Mouse (Mus musculus): Measurements from ENCODE around the gene Gm49711. TPM values are rescaled to one million over a fixed set of nuclear protein-coding genes. Genes with fewer than 3 reads are reported as not detected.
"Not testable (repeated sequence)": the region's sequence is repeated elsewhere in the genome, so short reads cannot be mapped to it uniquely, and the experiment has no call there.

Gm49711 gene
- polyA plus RNA-seq, 1 experiment from 2014 or later = not detected

GRCm38 (mm10) chr16:92195094-92195493 lies 137.0 kb downstream of the Gm49711 start:
- no peaks in the 10 kb centered on the region for H3K27me3 ChIP-seq (replicated peaks; ENCODE audit: control insufficient read depth, insufficient read depth, low read length)
- ATAC-seq (replicated peaks; ENCODE audit: low FRiP score, low TSS enrichment, low read depth) = no peak
- H3K4me1 ChIP-seq (replicated peaks; ENCODE audit: control insufficient read depth, insufficient read depth, low read length) = no peaks in the 10 kb centered on the region
- peaks cover 5% of the 10 kb centered on the region; the same call in 1 of the 2 replicates for H3K9me3 ChIP-seq (ENCODE audit: control insufficient read depth, low read length)
- no peaks in the 10 kb centered on the region for H3K36me3 ChIP-seq (ENCODE audit: control insufficient read depth, insufficient read depth, low read length)
- no peak overlapping the region for H3K27ac ChIP-seq (ENCODE audit: low read depth)
- DNase-seq (ENCODE audit: low spot score) = no peak
- H3K9ac ChIP-seq (ENCODE audit: low read length) = no peak overlapping the region
- WGBS = 72% methylated on average over 6 of the region's 6 CpGs
- H3K4me2 ChIP-seq (ENCODE audit: low read length) = no peak overlapping the region
- no peak overlapping the region for H3K4me3 ChIP-seq (ENCODE audit: low read depth, low read length)

GRCm38 (mm10) chr16:92196741-92197331 lies 138.7 kb downstream of the Gm49711 start:
- no peak overlapping the region for H3K9ac ChIP-seq (ENCODE audit: low read length)
- no peaks in the 10 kb centered on the region for H3K36me3 ChIP-seq (ENCODE audit: control insufficient read depth, insufficient read depth, low read length)
- ATAC-seq (replicated peaks; ENCODE audit: low FRiP score, low TSS enrichment, low read depth) (no peak), DNase-seq (ENCODE audit: low spot score) (no peak)
- no peaks in the 10 kb centered on the region for H3K4me1 ChIP-seq (replicated peaks; ENCODE audit: control insufficient read depth, insufficient read depth, low read length)
- no peak overlapping the region for H3K27ac ChIP-seq (ENCODE audit: low read depth)
- H3K9me3 ChIP-seq (ENCODE audit: control insufficient read depth, low read length) = peaks cover 5% of the 10 kb centered on the region; the same call in 1 of the 2 replicates
- no peaks in the 10 kb centered on the region for H3K27me3 ChIP-seq (replicated peaks; ENCODE audit: control insufficient read depth, insufficient read depth, low read length)
- no peak overlapping the region for H3K4me2 ChIP-seq (ENCODE audit: low read length)
- WGBS = 83% methylated on average over 8 of the region's 8 CpGs
- H3K4me3 ChIP-seq (ENCODE audit: low read depth, low read length) = no peak overlapping the region

- no peaks in the 10 kb centered on the region for H3K4me1 ChIP-seq (replicated peaks; ENCODE audit: control insufficient read depth, insufficient read depth, low read length)
- no peaks in the 10 kb centered on the region for H3K9me3 ChIP-seq (ENCODE audit: control insufficient read depth, low read length)
- WGBS = 80% methylated on average over 7 of the region's 7 CpGs
- H3K36me3 ChIP-seq (ENCODE audit: control insufficient read depth, insufficient read depth, low read length) = no peaks in the 10 kb centered on the region
- ATAC-seq (replicated peaks; ENCODE audit: low FRiP score, low TSS enrichment, low read depth) = no peak
- no peak for DNase-seq (ENCODE audit: low spot score)
- H3K4me2 ChIP-seq (ENCODE audit: low read length) = no peak overlapping the region
- no peak overlapping the region for H3K9ac ChIP-seq (ENCODE audit: low read length)
- no peak overlapping the region for H3K27ac ChIP-seq (ENCODE audit: low read depth)
- H3K4me3 ChIP-seq (ENCODE audit: low read depth, low read length) = no peak overlapping the region
- H3K27me3 ChIP-seq (replicated peaks; ENCODE audit: control insufficient read depth, insufficient read depth, low read length) = no peaks in the 10 kb centered on the region
Observed at GRCm38 (mm10) chr16:92200615-92201014, 142.5 kb downstream of the Gm49711 start.

GRCm38 (mm10) chr16:92203599-92203998 lies 145.5 kb downstream of the Gm49711 start:
- Histone ChIP-seq H3K4me1 (replicated peaks; ENCODE audit: control insufficient read depth, insufficient read depth, low read length) (no peaks in the 10 kb centered on the region), H3K36me3 (ENCODE audit: control insufficient read depth, insufficient read depth, low read length) (no peaks in the 10 kb centered on the region), H3K27ac (ENCODE audit: low read depth) (no peak overlapping the region), H3K9ac (ENCODE audit: low read length) (no peak overlapping the region), H3K4me2 (ENCODE audit: low read length) (no peak overlapping the region), H3K9me3 (ENCODE audit: control insufficient read depth, low read length) (no peaks in the 10 kb centered on the region), H3K4me3 (ENCODE audit: low read depth, low read length) (no peak overlapping the region), H3K27me3 (replicated peaks; ENCODE audit: control insufficient read depth, insufficient read depth, low read length) (no peaks in the 10 kb centered on the region)
- DNase-seq (ENCODE audit: low spot score) = no peak
- 83% methylated on average over 8 of the region's 8 CpGs for WGBS
- ATAC-seq (replicated peaks; ENCODE audit: low FRiP score, low TSS enrichment, low read depth) = no peak

GRCm38 (mm10) chr16:92209291-92209781 lies 151.2 kb downstream of the Gm49711 start:
- WGBS = 84% methylated on average over 5 of the region's 5 CpGs
- Histone ChIP-seq H3K4me2 (ENCODE audit: low read length) (no peak overlapping the region), H3K9ac (ENCODE audit: low read length) (no peak overlapping the region), H3K4me3 (ENCODE audit: low read depth, low read length) (no peak overlapping the region), H3K9me3 (ENCODE audit: control insufficient read depth, low read length) (no peaks in the 10 kb centered on the region), H3K4me1 (replicated peaks; ENCODE audit: control insufficient read depth, insufficient read depth, low read length) (no peaks in the 10 kb centered on the region), H3K27ac (ENCODE audit: low read depth) (no peak overlapping the region), H3K36me3 (ENCODE audit: control insufficient read depth, insufficient read depth, low read length) (no peaks in the 10 kb centered on the region), H3K27me3 (replicated peaks; ENCODE audit: control insufficient read depth, insufficient read depth, low read length) (no peaks in the 10 kb centered on the region)
- no peak for DNase-seq (ENCODE audit: low spot score)
- no peak for ATAC-seq (replicated peaks; ENCODE audit: low FRiP score, low TSS enrichment, low read depth)

- not testable (repeated sequence) for DNase-seq (ENCODE audit: low spot score); H3K27me3 ChIP-seq (replicated peaks; ENCODE audit: control insufficient read depth, insufficient read depth, low read length); H3K27ac ChIP-seq (ENCODE audit: low read depth); H3K36me3 ChIP-seq (ENCODE audit: control insufficient read depth, insufficient read depth, low read length); ATAC-seq (replicated peaks; ENCODE audit: low FRiP score, low TSS enrichment, low read depth); H3K4me1 ChIP-seq (replicated peaks; ENCODE audit: control insufficient read depth, insufficient read depth, low read length); H3K4me3 ChIP-seq (ENCODE audit: low read depth, low read length); H3K9ac ChIP-seq (ENCODE audit: low read length); H3K9me3 ChIP-seq (ENCODE audit: control insufficient read depth, low read length); H3K4me2 ChIP-seq (ENCODE audit: low read length)
- 85% methylated on average over 5 of the region's 5 CpGs for WGBS
Observed at GRCm38 (mm10) chr16:92210316-92210715, 152.2 kb downstream of the Gm49711 start.

GRCm38 (mm10) chr16:92213911-92214310 lies 155.8 kb downstream of the Gm49711 start:
- H3K4me1 ChIP-seq (replicated peaks; ENCODE audit: control insufficient read depth, insufficient read depth, low read length); H3K27me3 ChIP-seq (replicated peaks; ENCODE audit: control insufficient read depth, insufficient read depth, low read length); H3K4me2 ChIP-seq (ENCODE audit: low read length); DNase-seq (ENCODE audit: low spot score); H3K9ac ChIP-seq (ENCODE audit: low read length); H3K4me3 ChIP-seq (ENCODE audit: low read depth, low read length); H3K36me3 ChIP-seq (ENCODE audit: control insufficient read depth, insufficient read depth, low read length); H3K9me3 ChIP-seq (ENCODE audit: control insufficient read depth, low read length); H3K27ac ChIP-seq (ENCODE audit: low read depth); ATAC-seq (replicated peaks; ENCODE audit: low FRiP score, low TSS enrichment, low read depth): not testable (repeated sequence)
- WGBS = 63% methylated on average over 1 of the region's 1 CpGs

- Histone ChIP-seq H3K27me3 (replicated peaks; ENCODE audit: control insufficient read depth, insufficient read depth, low read length) (no peaks in the 10 kb centered on the region), H3K27ac (ENCODE audit: low read depth) (no peak overlapping the region), H3K4me1 (replicated peaks; ENCODE audit: control insufficient read depth, insufficient read depth, low read length) (peaks cover 7% of the 10 kb centered on the region), H3K9me3 (ENCODE audit: control insufficient read depth, low read length) (no peaks in the 10 kb centered on the region), H3K4me3 (ENCODE audit: low read depth, low read length) (no peak overlapping the region), H3K4me2 (ENCODE audit: low read length) (no peak overlapping the region), H3K36me3 (ENCODE audit: control insufficient read depth, insufficient read depth, low read length) (no peaks in the 10 kb centered on the region), H3K9ac (ENCODE audit: low read length) (no peak overlapping the region)
- WGBS = 40% methylated on average over 8 of the region's 8 CpGs
- no peak for ATAC-seq (replicated peaks; ENCODE audit: low FRiP score, low TSS enrichment, low read depth)
- no peak for DNase-seq (ENCODE audit: low spot score)
Observed at GRCm38 (mm10) chr16:92215599-92216390, 157.7 kb downstream of the Gm49711 start.
